Mouse (Mus musculus) bone marrow, adult 2 months (tissue): ENCODE results near the gene Plcb4. TPM values are rescaled to one million over a fixed set of nuclear protein-coding genes. Genes with fewer than 3 reads are reported as not detected.

ENCODE experiments used
- H3K27ac ChIP-seq: fragments of 200-500 bp; 2 replicates; pipeline ENCODE4 v1.5.1; 2012; ENCODE audit warnings: low read depth, mild to moderate bottlenecking, control low read depth, inconsistent platforms, low read length; ENCODE audit not compliant: control insufficient read depth, poor library complexity, insufficient read depth
- H3K4me1 ChIP-seq: fragments of 200-500 bp; 2 replicates; pipeline ENCODE4 v1.6.1; 2011; ENCODE audit warnings: low read length; ENCODE audit not compliant: control insufficient read depth, insufficient read depth
- H3K4me3 ChIP-seq: fragments of 200-500 bp; replicated peaks from 2 replicates; pipeline ENCODE3; 2011; ENCODE audit warnings: mild to moderate bottlenecking, low read depth, low read length, control low read depth; ENCODE audit not compliant: control insufficient read depth
- CTCF ChIP-seq: fragments of 200-500 bp; IDR thresholded peaks from 2 replicates; pipeline ENCODE4 v1.5.1; 2011; ENCODE audit warnings: low read length, control low read depth; ENCODE audit not compliant: control insufficient read depth, insufficient read depth
- POLR2A ChIP-seq: fragments of 200-500 bp; IDR thresholded peaks from 2 replicates; pipeline ENCODE4 v1.6.1; 2011; ENCODE audit warnings: low read depth, mild to moderate bottlenecking, control low read depth, low read length, borderline replicate concordance; ENCODE audit not compliant: control insufficient read depth
- WGBS: fragments of 180-500 bp; shearing (Covaris S2); methylation state at CpG from one replicate; pipeline ENCODE4 v1.1.7; 2018; 5-methylcytosine and 5-hydroxymethylcytosine counted together
- polyA plus RNA-seq: library from polyadenylated mRNA; stranded (reverse); fragments of >200 nt; gene quantifications from 2 replicates; pipeline ENCODE4 v1.2.4, GENCODE M21; 2011; ENCODE audit warnings: low replicate concordance; ENCODE audit not compliant: missing spikeins, insufficient read depth, insufficient read length

Plcb4 gene
- polyA plus RNA-seq, 1 experiment, result 12.1 TPM

GRCm38 (mm10) chr2:135748441-135748840 lies 89.6 kb downstream of the Plcb4 start:
- H3K4me1 ChIP-seq, result no peaks in the 10 kb centered on the region

GRCm38 (mm10) chr2:135749606-135750005 lies 90.8 kb downstream of the Plcb4 start:
- Histone ChIP-seq H3K4me3 (no peak overlapping the region), H3K4me1 (no peaks in the 10 kb centered on the region; the same call in 1 of the 2 replicates), H3K27ac (no peak overlapping the region)
- WGBS, result 89% methylated on average over 15 of the region's 15 CpGs
- TF ChIP-seq CTCF, result no peak
- TF ChIP-seq POLR2A, result no peak

More at GRCm38 (mm10) chr2:135748441-135748840, 89.6 kb downstream of the Plcb4 start:
- Histone ChIP-seq H3K4me3 (no peak overlapping the region), H3K27ac (no peak overlapping the region)
- WGBS, result 90% methylated on average over 5 of the region's 5 CpGs
- TF ChIP-seq CTCF (no peak), POLR2A (no peak)

GRCm38 (mm10) chr2:135750748-135751147 lies 91.9 kb downstream of the Plcb4 start:
- H3K27ac ChIP-seq, result no peak overlapping the region
- WGBS, result 47% methylated on average over 5 of the region's 5 CpGs
- no peak for TF ChIP-seq POLR2A
- TF ChIP-seq CTCF, result no peak
- H3K4me3 ChIP-seq, result no peak overlapping the region
- no peaks in the 10 kb centered on the region; the same call in 1 of the 2 replicates for H3K4me1 ChIP-seq

GRCm38 (mm10) chr2:135755792-135756191 lies 97.0 kb downstream of the Plcb4 start:
- Histone ChIP-seq H3K27ac (no peak overlapping the region), H3K4me1 (no peaks in the 10 kb centered on the region; the same call in 1 of the 2 replicates), H3K4me3 (no peak overlapping the region)
- WGBS, result 87% methylated on average over 5 of the region's 5 CpGs
- no peak for TF ChIP-seq POLR2A
- TF ChIP-seq CTCF, result no peak

- Histone ChIP-seq H3K4me1 (no peaks in the 10 kb centered on the region; the same call in 1 of the 2 replicates), H3K27ac (no peak overlapping the region), H3K4me3 (no peak overlapping the region)
- TF ChIP-seq CTCF (no peak), POLR2A (no peak)
- WGBS, result 87% methylated on average over 3 of the region's 3 CpGs
These were observed 98.7 kb downstream of the Plcb4 start for GRCm38 (mm10) chr2:135757478-135757877.

- Histone ChIP-seq H3K27ac (no peak overlapping the region), H3K4me1 (no peaks in the 10 kb centered on the region; the same call in 1 of the 2 replicates), H3K4me3 (no peak overlapping the region)
- TF ChIP-seq POLR2A (no peak), CTCF (no peak)
- WGBS, result 82% methylated on average over 6 of the region's 6 CpGs
These were observed 100.8 kb downstream of the Plcb4 start for GRCm38 (mm10) chr2:135759499-135760095.

GRCm38 (mm10) chr2:135761226-135761802 lies 102.5 kb downstream of the Plcb4 start:
- no peaks in the 10 kb centered on the region for H3K4me1 ChIP-seq
- 71% methylated on average over 8 of the region's 8 CpGs for WGBS
- no peak overlapping the region for H3K27ac ChIP-seq
- no peak overlapping the region for H3K4me3 ChIP-seq
- TF ChIP-seq CTCF (no peak), POLR2A (no peak)

- TF ChIP-seq POLR2A (no peak), CTCF (no peak)
- WGBS, result 81% methylated on average over 8 of the region's 8 CpGs
- H3K4me3 ChIP-seq, result no peak overlapping the region
These were observed 105.9 kb downstream of the Plcb4 start for GRCm38 (mm10) chr2:135764706-135765105.

GRCm38 (mm10) chr2:135766471-135767063 lies 107.8 kb downstream of the Plcb4 start:
- Histone ChIP-seq H3K4me3 (no peak overlapping the region), H3K27ac (no peak overlapping the region), H3K4me1 (no peaks in the 10 kb centered on the region)
- TF ChIP-seq CTCF (no peak), POLR2A (no peak)
- WGBS, result 86% methylated on average over 6 of the region's 6 CpGs

More at GRCm38 (mm10) chr2:135764706-135765105, 105.9 kb downstream of the Plcb4 start:
- Histone ChIP-seq H3K27ac (no peak overlapping the region), H3K4me1 (no peaks in the 10 kb centered on the region)
